Mouse (Mus musculus) kidney, adult 2 months (tissue): ENCODE results near the gene Hs3st2. TPM values are rescaled to one million over a fixed set of nuclear protein-coding genes. Genes with fewer than 3 reads are reported as not detected.

ENCODE experiments used
- DNase-seq: peaks from one replicate; pipeline ENCODE4 v3.0.0; 2021
- H3K27ac ChIP-seq: fragments of 200-500 bp; 2 replicates; pipeline ENCODE4 v1.5.1; 2012; ENCODE audit warnings: low read depth, low read length, control low read depth, inconsistent platforms; ENCODE audit not compliant: insufficient read depth
- H3K27me3 ChIP-seq: fragments of 200-500 bp; replicated peaks from 2 replicates; pipeline ENCODE4 v1.6.1; 2012; ENCODE audit warnings: mild to moderate bottlenecking, moderate library complexity, low read length, inconsistent platforms; ENCODE audit not compliant: control insufficient read depth, insufficient read depth
- H3K36me3 ChIP-seq: fragments of 200-500 bp; 2 replicates; pipeline ENCODE4 v1.6.1; 2012; ENCODE audit warnings: mild to moderate bottlenecking, moderate library complexity, low read length, inconsistent platforms; ENCODE audit not compliant: control insufficient read depth, insufficient read depth
- H3K4me1 ChIP-seq: fragments of 200-500 bp; 2 replicates; pipeline ENCODE4 v1.6.1; 2011; ENCODE audit warnings: low read length; ENCODE audit not compliant: control insufficient read depth, insufficient read depth
- H3K4me3 ChIP-seq: fragments of 200-500 bp; 2 replicates; pipeline ENCODE4 v1.5.1; 2011; ENCODE audit warnings: mild to moderate bottlenecking, low read depth, low read length, control low read depth; ENCODE audit not compliant: insufficient read depth
- CTCF ChIP-seq: fragments of 200-500 bp; conservative IDR thresholded peaks from 2 replicates; pipeline ENCODE4 v1.5.1; 2011; ENCODE audit warnings: low read depth, mild to moderate bottlenecking, control low read depth, low read length, moderate library complexity, mixed read lengths; ENCODE audit not compliant: insufficient read depth, insufficient read length
- POLR2A ChIP-seq: fragments of 200-500 bp; IDR thresholded peaks from one replicate; pipeline ENCODE4 v1.6.1; 2011; ENCODE audit warnings: low read depth, low read length, control low read depth
- WGBS: fragments of 180-500 bp; shearing (Covaris S2); methylation state at CpG from one replicate; pipeline ENCODE4 v1.1.7; 2018; 5-methylcytosine and 5-hydroxymethylcytosine counted together
- polyA plus RNA-seq: library from polyadenylated mRNA; depleted of rRNA; stranded (reverse); fragments of >200 nt; gene quantifications from 2 replicates; pipeline ENCODE4 v1.2.3, GENCODE M21; 2012

The Hs3st2 gene
- polyA plus RNA-seq, 1 experiment: 0.03 TPM

- DNase-seq: peak; percentile 54
- WGBS: 41% methylated on average over 18 of the region's 18 CpGs
- Histone ChIP-seq H3K36me3 (no peaks in the 10 kb centered on the region), H3K4me1 (no peaks in the 10 kb centered on the region), H3K27ac (no peak overlapping the region), H3K4me3 (no peak overlapping the region), H3K27me3 (no peaks in the 10 kb centered on the region)
- TF ChIP-seq CTCF (no peak), POLR2A (no peak)
These were observed 157.8 kb downstream of the Hs3st2 start for GRCm38 (mm10) chr7:121549329-121550022.
